ENCODE assay signal across 23 mouse cellular contexts in the genomic region with DNA sequence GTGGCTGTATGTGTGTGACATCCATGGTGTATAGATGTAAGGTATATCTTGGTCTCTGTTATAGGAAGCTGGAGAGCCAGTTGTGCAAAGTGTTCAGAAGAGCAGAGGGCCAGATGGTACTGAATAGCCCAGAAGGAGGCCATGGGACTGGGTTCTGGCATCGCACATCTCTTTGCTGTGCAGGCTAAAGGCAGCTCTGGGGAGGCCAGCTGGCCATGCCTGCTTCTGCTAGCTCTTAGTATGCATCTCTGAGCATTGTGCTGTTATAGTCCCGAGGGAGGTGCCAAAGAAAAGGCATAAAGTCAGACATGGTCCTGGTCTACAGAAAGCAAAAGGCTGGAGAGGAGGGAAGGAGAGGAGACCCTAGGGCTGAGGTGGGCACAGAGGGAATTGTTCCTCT.
DNase-seq lines count a peak whose midpoint lies in the region; ATAC-seq lines count a peak whose summit lies in the region.
"Had no signal": no experiment of that assay in that cellular context is flagged by ENCODE, and none has a peak within 500 bp of the region (broad histone marks: within the 10 kb centered on the region; RNA-seq: fewer than 3 reads in every experiment).

No protein-coding gene starts in this region.

- no peak overlapping the region for H3K27ac ChIP-seq in hindbrain, embryonic 11.5 days (ENCODE audit: low read depth, low read length)
- H3K27ac ChIP-seq in hindbrain, embryonic 14.5 days: no peak overlapping the region
- H3K27ac ChIP-seq: forebrain, embryonic 10.5 days; forebrain, embryonic 13.5 days had no signal

- H3K27me3 ChIP-seq in hindbrain, embryonic 11.5 days (ENCODE audit: control insufficient read depth, insufficient read depth, low read length): no peaks in the 10 kb centered on the region; the same call in 1 of the 2 replicates
- H3K27me3 ChIP-seq in hindbrain, embryonic 14.5 days (ENCODE audit: control insufficient read depth, insufficient read depth, low read length): no peaks in the 10 kb centered on the region; the same call in 1 of the 2 replicates
- H3K27me3 ChIP-seq in megakaryocyte, embryonic 14.5 days (replicated peaks): peaks cover 29% of the 10 kb centered on the region
- H3K27me3 ChIP-seq: CH12.LX, Patski had no signal

- DNase-seq in frontal cortex, postnatal 36 days (ENCODE audit: low spot score in 2 of 2): no peak
- no peak for DNase-seq in hindbrain, embryonic 11.5 days (ENCODE audit: low spot score)
- no peak for DNase-seq in hindbrain, embryonic 14.5 days (ENCODE audit: low spot score)
- peak; percentile 12 for DNase-seq in retina, embryonic 14.5 days (ENCODE audit: low spot score)
- DNase-seq in retina, postnatal 1 day: no peak
- DNase-seq: adrenal gland, postnatal 10 days; adrenal gland, postnatal 36 days; B cell, adult 2 months; cerebellum, adult 11 months; cerebellum, adult 2 months; cerebellum, adult 9-11 months; gastrocnemius, postnatal 25 days had no signal

- H3K36me3 ChIP-seq in hindbrain, embryonic 11.5 days (ENCODE audit: control insufficient read depth, insufficient read depth, low read length): no peaks in the 10 kb centered on the region
- H3K36me3 ChIP-seq in hindbrain, embryonic 14.5 days (replicated peaks; ENCODE audit: control insufficient read depth, insufficient read depth): no peaks in the 10 kb centered on the region
- no peaks in the 10 kb centered on the region for H3K36me3 ChIP-seq in megakaryocyte, embryonic 14.5 days (replicated peaks; ENCODE audit: low read length)
- H3K36me3 ChIP-seq: forebrain, embryonic 10.5 days; G1E had no signal

- H3K9me3 ChIP-seq in hindbrain, embryonic 11.5 days (ENCODE audit: control insufficient read depth, low read length): no peaks in the 10 kb centered on the region
- H3K9me3 ChIP-seq in hindbrain, embryonic 14.5 days (ENCODE audit: control insufficient read depth, low read length): no peaks in the 10 kb centered on the region
- H3K9me3 ChIP-seq in megakaryocyte, embryonic 14.5 days: peaks cover 70% of the 10 kb centered on the region
- H3K9me3 ChIP-seq: forebrain, embryonic 10.5 days; forebrain, embryonic 13.5 days had no signal

- no peak overlapping the region for H3K9ac ChIP-seq in hindbrain, embryonic 11.5 days (ENCODE audit: low read depth, low read length)
- no peak overlapping the region for H3K9ac ChIP-seq in hindbrain, embryonic 14.5 days
- H3K9ac ChIP-seq: forebrain, embryonic 13.5 days had no signal

- peak; percentile 70; the same call in 1 of the 2 replicates for ATAC-seq in frontal cortex, adult (ENCODE audit: low TSS enrichment)
- ATAC-seq in hindbrain, embryonic 11.5 days (ENCODE audit: low FRiP score): peak; percentile 30; the same call in 1 of the 2 replicates
- ATAC-seq in hindbrain, embryonic 14.5 days (ENCODE audit: low FRiP score): no peak
- no peak for ATAC-seq in megakaryocyte, adult 5-6 weeks (ENCODE audit: poor library complexity, severe bottlenecking)
- ATAC-seq: forebrain, embryonic 13.5 days; forebrain, embryonic 16.5 days; intestine, postnatal 0 days; Patski had no signal

- no peak overlapping the region for H3K4me2 ChIP-seq in hindbrain, embryonic 11.5 days (replicated peaks; ENCODE audit: low read depth, low read length)
- H3K4me2 ChIP-seq in hindbrain, embryonic 14.5 days (replicated peaks): no peak overlapping the region
- H3K4me2 ChIP-seq: forebrain, embryonic 13.5 days; heart, embryonic 11.5 days had no signal

- no peak overlapping the region for H3K4me3 ChIP-seq in hindbrain, embryonic 11.5 days (ENCODE audit: low read depth, low read length)
- H3K4me3 ChIP-seq in hindbrain, embryonic 14.5 days (replicated peaks; ENCODE audit: low read length): no peak overlapping the region
- H3K4me3 ChIP-seq in megakaryocyte, embryonic 14.5 days (replicated peaks): peak overlapping the region; percentile 38
- H3K4me3 ChIP-seq: forebrain, embryonic 10.5 days; forebrain, embryonic 13.5 days had no signal

- WGBS in hindbrain, embryonic 11.5 days: 64% methylated on average over 2 of the region's 2 CpGs
- 55% methylated on average over 2 of the region's 2 CpGs for WGBS in hindbrain, embryonic 14.5 days

- H3K4me1 ChIP-seq in hindbrain, embryonic 11.5 days (replicated peaks; ENCODE audit: control insufficient read depth, insufficient read depth, low read length): peaks cover 11% of the 10 kb centered on the region
- peaks cover 35% of the 10 kb centered on the region for H3K4me1 ChIP-seq in hindbrain, embryonic 14.5 days (replicated peaks; ENCODE audit: control insufficient read depth, insufficient read depth, low read length)
- peaks cover 22% of the 10 kb centered on the region for H3K4me1 ChIP-seq in megakaryocyte, embryonic 14.5 days

Comparison
In these comparisons a context has a peak if more than half of its experiments do, and no peak if none do; other contexts are left out.
1. ATAC-seq: peak in frontal cortex, adult (single experiment) and hindbrain, embryonic 11.5 days (single experiment); none in hindbrain, embryonic 14.5 days (single experiment) and megakaryocyte, adult 5-6 weeks (single experiment).